Mouse (Mus musculus): ENCODE measurements at regions not wholly inside any gene's neighbourhood (a gene's known extent, or its start where the extent isn't known, plus 50 kb on each side); places are given as distances from the start of the nearest gene placed in this dataset.

DNA sequence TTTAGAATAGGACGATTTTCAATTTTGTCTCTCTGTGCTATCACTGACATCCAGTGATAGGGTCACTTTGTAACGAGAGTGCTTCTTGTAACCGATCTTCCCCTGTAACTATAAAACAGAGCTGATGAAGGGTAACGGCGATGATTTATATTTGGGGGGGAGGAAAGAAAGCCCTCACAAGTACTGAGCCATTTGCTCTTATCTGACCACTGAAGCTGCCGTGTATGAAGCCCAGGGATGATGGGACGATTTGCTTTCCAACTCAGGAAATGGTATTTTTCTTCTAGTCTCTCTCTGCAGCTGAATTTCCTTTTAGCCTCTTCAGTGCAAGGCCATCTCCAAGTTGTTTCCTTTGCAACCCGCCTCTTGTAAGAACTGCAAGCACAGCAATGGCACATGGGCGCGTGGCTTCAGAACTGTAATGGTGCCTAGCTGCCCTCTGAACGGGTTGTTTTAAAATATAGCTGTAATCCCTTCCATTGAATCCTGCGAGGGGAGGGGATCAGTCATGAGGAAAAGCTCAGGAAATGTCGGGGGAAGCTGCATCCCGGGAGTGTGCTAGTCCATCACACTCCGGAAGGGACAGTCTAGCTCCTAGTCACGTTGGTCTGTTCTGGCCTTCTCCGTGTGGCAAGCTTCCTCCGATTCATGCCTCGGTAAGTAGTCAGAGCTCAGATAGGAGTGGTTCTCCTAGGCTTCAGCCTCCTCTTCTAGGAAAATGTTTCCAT lies 194.1 kb downstream of the Gm13691 start:
- no peak for TF ChIP-seq CTCF (IDR thresholded peaks at IDR 0.05; ENCODE audit: extremely low read depth, insufficient read depth, low read length)
- TF ChIP-seq POLR2A (IDR thresholded peaks at IDR 0.05; ENCODE audit: extremely low read depth, insufficient read depth, low read length): no peak
